Mouse (Mus musculus) cerebellum, adult (tissue): ENCODE results near the gene Mkks.
"Not testable (repeated sequence)": the region's sequence is repeated elsewhere in the genome, so short reads cannot be mapped to it uniquely, and the experiment has no call there.

ENCODE experiments used
- ATAC-seq: cut with Nextera tagmentation; 2 replicates; pipeline ENCODE4 v1.9.2; 2017; ENCODE audit warnings: mild to moderate bottlenecking, moderate library complexity, mixed read lengths; ENCODE audit not compliant: insufficient number of reproducible peaks, low FRiP score, low TSS enrichment

Mkks gene

DNA sequence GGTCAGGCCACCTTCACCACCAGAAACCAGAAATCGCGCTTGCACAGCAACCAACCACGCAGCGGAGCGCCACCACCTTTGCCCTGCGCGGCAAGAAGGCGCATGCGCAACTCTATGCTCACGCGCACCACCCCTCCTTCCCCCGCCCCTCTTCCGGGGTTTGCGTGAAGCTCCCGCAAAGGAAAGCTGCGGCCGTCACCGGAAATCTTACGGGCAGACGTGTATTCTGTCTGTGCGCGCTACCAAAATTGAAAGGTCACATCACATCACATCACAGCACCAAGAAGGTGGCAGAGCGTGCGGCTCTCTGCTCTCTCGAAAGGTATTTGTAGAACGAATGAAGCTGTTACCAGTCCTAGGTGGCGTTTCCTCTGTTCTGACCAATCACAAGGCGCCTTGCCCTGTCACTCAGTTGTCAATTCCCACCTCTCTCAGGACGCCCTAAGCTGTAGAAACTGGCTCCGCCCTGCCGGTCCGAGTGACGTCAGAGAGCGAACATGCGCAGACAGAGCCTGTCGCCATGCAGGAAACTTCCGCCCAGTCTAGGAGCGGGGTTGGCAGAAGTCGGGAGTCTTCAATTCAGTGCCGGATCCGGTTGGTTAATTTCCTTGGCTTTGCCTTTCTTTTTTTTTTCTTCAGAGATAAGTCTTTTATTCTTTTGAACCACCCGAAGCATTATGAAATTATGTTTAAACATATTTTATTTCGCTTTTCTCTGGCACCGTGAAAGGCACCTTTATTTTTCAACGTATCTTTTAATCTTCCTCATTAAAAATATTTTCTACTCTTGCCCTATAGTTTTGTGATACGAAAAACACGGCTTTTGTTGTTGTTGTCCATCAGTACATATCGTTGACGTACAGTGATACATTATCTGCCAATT, at the start of gene Mkks, which contains the start of the genes Slx4ip and AL731706.1:
TSS of gene Mkks (minus strand) at position 322 of the 883 bp plus-strand sequence.
TSS of gene Slx4ip (plus strand) at position 151 of the 883 bp plus-strand sequence.
TSS of gene AL731706.1 (minus strand) at position 322 of the 883 bp plus-strand sequence.
- ATAC-seq, result peak; percentile 92

DNA sequence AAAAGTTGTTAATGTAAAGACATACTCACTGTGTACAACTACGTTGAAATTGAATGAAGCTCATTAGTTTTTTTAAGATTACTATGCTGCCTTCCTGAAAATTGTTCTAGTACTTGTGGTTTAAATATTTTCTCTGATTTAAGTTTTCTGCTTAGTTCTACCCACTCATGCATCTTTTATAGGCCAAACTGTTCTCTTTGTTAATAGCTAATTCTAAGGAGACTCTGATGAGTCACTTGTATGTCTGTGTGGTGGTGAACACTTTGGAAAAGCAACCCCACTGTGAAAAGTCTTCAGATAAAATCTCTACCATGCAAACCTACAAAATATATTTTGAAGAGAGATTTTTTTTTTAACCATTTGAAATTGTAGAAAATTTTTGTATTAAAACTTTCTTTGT, 47.1 kb upstream of the Mkks start:
- no peak for ATAC-seq

DNA sequence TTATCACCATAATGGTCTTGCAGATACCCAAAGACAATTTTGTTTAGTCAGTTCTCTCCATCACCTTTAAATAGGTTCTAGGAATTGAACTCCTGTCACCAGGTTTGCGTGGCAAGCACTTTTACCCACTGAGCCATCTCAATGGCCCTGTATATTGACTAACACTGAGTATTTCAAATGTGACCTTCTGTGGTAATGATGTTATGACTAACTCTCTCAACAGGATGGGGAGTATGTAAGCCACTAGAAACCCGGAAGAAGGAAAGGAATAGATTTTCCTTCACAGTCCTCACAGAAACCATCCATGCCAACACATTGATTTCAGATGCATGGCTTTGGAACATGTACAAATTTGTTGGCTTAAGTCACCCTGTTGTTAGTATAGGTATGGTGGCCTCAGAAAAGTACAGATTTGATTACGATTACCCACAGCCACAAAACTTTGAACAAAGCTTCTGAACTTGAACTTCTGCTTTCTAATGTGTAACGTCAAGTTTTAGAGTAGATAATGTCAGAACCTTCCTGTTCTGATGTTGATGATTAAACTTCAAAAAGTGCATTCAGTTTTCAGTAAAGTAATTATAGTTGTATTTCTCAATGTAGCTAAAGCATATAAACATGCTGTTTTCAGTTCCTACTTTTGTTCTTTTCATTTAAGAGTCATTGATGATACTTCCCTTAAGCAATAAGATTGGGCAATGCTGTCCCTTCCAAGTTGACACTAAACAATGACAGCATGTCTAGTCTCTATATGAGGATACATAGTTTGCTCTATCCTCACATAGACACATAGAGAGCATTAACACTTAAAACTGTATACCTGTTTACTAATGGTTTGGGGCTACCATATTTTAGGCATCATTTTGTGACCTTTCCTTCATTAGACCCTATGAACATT, 45.5 kb upstream of the Mkks start:
- ATAC-seq, result no peak

DNA sequence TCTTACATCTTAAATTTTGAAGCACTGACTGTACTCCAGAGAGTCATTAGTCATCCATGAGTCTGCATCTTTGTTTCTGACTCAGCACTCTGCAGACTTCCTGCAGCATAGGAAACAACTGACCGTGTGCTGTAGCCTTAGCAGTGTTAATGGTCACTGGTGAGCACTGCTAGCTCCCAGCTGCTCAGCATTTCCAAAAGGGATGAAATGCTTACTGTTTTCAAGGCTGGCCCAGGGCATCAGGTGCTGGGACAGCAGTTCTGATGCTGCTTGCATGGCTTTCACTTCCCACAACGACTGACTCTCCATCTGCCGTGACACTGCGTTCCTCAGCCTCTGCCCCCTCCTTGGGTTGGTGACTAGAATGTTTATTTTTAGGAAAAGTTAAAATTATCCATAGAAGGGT, 29.8 kb upstream of the Mkks start:
- peak; percentile 49; the same call in 1 of the 2 replicates for ATAC-seq

DNA sequence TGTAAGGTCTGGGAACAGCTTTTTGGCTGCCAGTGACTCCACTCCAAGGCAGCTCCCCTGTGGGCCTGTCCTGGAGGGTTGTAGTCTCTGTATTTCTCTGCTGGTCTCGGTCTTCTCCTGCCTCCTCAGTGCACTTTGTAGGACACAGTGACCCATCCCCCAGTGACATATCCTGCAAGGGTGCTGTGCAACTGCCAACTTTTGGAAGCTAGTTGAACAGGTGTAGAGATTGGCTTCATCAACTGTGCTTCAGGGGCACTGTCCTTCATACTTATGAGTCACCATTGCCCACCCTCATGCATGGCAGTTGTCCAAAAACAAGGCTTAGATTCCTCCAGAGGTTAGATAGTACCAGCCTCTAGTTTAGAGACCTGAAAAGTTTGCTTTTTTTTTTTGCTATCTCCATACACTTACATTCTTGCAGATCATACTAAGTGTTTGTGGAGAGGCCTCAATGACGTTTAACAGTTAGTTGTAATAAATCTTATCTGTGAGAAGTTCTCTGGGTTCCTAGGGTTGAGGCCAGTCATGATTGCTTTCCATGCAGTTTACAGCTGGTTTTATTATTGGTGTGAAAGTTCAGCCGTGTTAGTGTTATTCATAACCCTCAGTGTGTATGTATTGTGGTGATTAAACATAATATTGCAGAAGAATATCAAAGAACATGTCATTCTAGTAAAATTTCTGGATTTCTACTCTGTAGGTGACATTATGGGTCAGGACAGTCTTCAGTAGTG, 29.2 kb upstream of the Mkks start:
- no peak for ATAC-seq

DNA sequence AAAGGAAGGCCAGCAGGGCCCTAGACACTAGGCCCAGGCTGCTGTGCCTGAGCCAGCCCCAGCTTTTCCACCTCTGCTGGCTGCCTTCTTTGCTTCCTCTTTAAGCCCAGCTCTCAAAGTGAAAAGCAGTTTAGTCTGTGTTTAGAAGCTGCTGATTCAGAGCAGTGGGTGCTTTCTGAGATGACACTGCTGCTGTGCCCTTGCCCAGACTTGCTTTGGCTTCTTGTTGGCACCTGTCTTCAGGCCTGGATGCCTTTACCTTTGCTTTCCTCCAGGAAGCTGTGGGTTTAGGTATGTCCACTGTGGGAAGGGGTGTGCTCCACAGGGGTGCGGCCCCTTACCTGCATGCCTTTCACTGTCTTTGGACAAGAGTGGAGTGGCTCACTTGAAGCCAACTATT, 28.2 kb upstream of the Mkks start:
- no peak for ATAC-seq

DNA sequence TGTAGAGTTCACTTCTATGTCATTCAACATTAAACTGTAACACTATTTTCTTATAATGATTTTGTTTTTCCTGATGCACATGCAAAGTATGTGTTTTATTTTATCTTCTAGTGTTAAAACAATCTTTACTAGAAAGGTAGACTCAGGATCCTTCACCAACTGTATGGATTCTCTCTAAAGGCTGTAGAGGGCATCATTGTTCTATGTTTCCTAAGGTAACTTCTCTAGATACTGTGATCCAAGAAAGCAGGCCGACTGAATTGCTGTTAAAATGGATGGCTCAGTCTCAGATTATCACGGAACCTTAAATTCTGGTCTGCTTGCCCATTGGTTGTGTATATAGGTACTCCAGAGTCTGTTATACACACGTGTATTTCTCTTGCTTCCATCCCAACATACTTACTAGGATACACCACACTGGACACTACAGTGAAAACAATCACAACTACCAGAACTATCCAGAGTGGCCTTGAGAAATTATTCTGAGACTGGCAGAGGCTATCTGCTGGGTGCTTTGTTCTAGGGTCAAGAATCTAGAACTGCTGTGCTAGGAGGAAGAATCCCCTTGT, 23.2 kb upstream of the Mkks start:
- peak; percentile 74 for ATAC-seq

DNA sequence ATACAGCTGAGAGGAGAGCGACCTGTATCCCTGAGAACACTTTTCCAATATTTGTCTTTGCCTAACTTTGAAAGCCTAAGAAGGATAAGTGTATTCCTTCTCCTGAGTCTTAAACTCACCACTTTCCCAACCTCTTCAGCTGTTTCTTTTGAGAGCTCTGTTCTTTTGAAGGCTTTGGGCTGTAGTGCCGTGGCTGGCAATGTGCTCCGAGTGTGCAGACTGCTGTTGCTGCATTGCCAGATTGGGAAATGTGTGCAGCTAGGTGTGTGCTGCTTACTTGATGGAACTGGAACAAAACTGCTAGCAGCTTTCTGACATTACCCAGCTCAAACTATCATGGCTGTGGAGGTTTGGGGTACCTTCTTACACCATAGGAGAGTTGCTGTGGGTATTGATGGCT, 21.8 kb upstream of the Mkks start:
- ATAC-seq, result no peak

DNA sequence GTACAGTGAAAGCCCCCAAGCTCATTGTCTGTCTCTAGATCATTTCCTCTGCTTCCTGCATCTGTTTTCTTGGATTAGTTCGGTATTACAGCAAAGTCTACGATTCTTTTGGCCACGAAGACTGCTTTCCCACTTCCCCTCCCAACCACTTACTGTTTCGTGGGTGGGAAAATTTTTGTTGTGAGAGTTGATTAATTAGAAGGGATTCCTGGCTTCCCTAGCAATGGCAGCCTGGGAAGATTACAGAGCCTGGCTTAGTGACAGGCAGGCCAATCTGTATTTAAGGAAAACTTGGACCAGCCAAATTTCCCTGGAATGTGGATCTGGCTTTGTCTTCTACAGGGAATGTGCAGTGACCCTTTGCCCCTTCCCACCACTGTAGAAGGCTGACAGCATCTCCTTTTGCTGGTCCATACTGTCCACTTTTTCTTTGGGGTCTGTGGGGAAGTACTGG, 20.8 kb upstream of the Mkks start:
- ATAC-seq, result no peak

DNA sequence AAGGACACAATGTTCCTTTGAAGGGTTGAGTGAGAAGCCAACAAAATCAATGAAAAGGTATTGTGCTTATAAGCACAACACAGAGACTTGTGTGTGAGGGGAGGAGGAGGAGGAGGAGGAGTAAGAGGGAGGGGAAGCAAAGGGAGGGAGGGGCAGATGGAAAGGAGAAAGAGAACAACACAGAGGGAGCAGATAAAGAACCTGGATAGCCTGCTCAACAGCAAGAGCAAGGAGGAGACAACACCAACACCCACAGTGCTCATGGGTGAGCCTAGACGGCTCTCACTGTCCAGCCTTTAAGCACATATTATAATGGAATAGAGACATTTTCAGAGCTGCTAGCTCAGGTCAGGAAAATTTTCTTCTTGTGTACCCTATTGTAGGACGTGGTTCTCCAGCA, 18.1 kb upstream of the Mkks start:
- ATAC-seq, result no peak

DNA sequence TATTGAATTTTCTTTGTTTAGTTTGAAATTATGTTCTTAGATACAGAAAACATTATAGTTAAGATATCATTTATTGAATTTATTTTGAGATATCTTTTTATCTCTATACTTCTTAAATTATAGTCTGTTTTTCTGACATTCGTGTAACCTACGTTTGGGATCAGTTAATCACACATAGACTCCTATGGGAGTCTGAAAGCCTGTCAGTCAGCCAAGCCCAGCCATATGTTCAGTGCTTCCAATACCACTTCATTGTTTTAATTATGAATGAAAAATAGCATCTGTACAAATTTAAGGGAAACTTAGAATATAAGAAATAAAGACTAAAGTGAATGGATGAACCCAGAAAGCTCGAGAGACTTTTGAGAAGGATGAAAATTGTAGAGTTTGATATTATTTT, 17.4 kb upstream of the Mkks start:
- no peak for ATAC-seq

DNA sequence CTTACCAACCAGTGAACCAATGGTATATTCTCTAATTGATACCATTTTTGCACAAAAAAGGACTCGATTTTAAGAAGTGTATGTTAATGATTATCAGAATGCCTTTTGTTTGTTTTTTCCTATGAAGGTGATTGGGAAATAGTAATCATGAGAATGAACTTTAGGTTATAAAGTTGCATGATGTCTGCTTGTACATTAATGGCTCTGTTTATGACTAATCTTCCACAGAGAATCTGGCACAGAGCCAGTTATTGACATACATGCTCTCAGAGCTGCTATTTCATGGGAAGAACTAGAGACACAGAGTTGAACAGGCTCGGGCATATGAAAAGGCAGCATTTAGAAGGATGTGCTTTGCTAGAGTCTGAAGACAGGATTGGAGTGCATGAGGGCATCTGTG, 4.9 kb upstream of the Mkks start:
- ATAC-seq, result no peak

DNA sequence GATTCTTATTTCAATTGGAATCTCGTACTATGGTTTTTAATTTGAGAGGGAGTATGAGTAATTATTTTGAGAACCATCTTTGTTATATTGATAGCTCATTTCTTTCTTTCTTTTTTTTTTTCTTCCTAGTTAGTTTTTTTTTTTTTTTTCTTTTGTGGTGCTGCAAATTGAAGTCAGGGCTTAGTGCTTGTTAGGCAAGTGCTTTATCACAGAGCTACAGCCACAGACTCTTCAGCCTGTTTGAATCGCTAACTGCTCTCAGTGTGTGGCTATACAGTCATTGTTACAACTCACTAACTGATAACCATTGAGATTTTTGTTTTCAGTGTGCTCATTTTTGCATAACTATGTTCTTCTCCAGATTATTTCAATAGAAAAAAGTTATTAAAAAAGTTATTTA, 3.3 kb upstream of the Mkks start:
- no peak for ATAC-seq

DNA sequence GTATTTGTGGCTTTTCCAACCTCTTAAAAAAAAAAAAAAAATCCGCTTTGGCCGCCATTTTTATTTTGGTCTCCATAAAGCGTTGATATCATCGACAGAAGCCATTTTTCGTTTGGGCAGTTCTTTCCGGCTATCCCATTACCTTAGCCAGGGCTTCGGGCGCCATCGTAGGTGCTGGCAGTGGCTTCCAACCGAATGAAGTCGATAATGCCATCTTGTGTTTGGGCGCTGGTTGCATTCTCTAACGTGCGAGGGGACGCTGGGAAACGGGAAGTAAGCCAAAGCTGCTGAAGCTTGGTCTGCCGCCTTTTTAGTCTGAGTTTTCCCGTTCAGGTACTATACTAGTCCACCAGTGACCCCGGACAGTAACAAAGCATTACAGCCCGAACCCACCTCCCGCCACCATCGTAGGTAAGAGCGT, 772 bp upstream of the Mkks start:
- peak; percentile 83 for ATAC-seq

DNA sequence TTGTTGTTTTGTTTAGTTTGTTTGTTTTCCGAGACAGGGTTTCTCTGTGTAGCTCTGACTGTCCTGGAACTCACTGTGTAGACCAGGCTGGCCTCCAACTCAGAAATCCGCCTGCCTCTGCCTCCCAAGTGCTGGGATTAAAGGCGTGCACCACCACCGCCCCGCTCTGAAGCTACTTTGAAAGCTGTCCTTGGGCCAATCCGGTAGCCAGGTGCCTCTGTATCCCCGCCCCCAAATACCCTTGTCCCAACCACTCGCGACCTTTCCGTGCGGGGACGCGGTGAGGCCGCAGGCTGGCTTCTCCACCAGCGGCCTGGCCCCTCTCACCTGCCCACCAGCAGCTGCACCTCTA, 497 bp downstream of the Mkks start:
- not testable (repeated sequence) for ATAC-seq

DNA sequence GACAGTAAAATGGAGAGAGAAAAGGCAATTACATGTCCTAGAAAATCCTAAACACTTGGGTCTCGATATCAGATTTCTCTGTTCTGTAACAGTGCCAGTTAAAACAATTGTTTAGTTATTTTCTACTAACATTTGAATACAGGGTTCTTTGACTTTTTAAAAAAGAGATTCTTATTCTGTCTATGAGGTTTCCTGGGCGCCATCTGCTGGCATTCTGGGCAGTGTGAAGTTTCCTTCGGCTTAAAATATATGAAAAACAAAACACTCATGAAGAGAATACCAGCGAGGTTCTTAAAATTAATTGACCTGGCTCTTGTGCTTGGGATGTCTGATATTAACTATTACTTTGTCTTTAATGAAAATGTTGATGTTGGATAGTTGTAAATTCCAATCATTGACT, 4.3 kb downstream of the Mkks start:
- no peak for ATAC-seq

DNA sequence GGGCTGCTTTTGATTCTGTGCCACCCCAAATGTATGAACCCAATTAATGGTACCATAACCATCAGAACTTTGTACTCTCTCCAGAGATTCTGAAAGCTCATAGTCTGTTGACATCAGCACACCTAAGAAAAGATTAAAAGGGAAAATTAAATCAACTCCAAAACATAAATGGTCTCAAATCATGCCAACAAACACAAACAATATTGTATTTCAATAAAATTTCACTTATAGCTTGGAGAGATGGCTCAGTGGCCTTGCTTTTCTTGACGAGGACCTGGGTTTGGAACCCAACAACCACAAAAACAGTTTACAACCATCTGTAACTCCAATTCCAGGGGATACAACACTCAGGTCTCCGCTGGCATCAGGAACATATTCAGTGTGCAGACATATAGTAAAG, 5.6 kb downstream of the Mkks start, which contains the start of gene AL731706.2:
TSS of gene AL731706.2 (minus strand) at position 101 of the 400 bp plus-strand sequence.
- ATAC-seq, result no peak

DNA sequence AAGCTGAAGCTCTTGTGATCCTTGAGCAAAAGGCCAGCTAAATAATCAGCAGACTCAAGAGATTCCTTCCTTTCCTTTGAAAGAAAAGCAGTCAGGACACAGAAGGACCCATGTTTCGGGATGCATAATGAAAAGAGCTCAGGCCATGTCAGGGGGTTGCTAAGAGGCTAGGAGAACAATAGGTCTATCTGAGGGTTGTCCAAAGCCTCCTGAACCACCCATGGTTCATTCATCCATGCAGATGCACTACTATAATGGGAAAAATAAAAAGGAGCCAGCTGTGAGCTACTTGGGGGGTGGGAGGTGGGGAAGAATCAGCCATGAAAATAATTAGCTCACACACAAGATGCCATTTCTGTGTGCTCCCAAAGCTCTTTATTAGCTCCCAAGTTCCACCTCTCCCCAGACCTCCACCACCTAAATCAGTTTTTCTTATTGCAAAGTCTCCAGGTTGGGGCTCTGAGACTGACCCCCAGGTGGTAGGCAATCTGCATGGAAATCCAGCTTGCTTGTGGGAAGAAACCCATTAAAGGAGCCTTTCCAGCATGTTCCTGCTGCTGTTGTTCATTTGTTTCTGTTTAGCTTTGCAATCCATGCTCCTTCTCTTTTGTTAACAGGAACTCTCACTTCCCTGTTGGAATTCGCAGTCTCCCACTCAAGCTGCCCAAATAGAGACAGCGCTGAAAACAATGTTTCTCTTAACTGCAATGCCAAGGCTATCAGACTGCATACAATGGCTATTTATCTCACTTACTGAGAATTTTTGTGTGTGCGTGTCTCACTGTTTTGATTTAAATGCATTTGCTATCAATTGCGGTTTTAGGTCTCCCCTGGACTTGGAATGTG, 36.4 kb downstream of the Mkks start:
- ATAC-seq, result no peak

DNA sequence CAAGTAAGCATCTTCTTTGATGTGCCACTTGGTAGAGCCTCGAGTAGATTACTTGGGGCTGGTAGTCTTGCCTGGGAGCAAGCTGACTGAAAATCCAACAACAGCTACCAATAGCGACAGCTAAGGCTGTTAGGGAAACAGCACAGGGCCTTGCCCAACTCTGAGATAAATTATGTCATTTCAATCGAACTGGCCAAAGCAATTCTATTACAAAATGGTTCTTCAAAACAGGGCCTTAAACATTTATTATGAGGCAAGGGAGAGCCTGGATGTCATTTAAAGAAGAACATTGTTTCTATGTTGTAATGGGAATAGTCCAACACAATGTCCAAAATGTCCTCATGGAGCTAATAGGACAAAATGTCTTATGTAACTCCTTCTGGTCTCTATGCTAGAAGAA, 40.8 kb downstream of the Mkks start:
- ATAC-seq, result no peak
